Mouse (Mus musculus): ENCODE measurements around the gene Pank1.

Gene Pank1

GRCm38 (mm10) chr19:34879624-34880023 is 369 bp upstream of the Pank1 start:
- DNase-seq (ENCODE audit: low read depth, low spot score): no peak

DNA sequence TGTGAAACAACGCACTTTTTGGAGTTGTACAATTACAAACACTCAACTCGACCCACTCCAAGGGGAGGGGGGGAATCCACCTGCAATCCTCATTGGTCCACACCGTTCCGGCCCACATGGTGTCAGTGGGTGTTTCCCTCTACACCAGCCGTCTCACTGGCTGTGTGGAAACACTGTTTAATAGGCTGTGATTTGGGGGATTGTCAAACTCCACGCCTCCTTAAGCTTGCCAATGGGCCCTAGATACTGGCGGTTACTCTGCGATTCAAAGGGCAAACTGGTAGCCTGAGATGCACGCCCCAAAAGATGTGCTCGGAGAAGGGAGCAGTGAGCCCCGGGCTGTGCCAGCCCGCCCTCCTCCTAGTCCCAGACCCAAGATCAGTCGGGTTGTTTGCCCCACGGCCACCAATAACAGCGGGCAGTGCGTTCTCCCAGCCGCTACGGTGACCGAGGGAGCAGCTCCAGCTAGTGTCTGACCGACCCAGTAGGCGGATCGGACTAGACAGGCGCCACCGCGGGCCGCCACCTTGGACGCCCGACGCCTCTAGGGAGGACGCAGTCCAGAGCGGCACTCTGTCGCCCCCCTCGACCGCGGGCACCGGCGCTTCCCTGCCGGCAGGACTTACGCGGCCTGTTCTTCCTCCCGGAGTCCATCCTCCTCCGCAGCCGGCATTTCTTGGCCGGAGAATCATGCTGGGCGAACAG is 1.2 kb downstream of the Pank1 start:
- DNase-seq (ENCODE audit: low read depth, low spot score): no peak

DNA sequence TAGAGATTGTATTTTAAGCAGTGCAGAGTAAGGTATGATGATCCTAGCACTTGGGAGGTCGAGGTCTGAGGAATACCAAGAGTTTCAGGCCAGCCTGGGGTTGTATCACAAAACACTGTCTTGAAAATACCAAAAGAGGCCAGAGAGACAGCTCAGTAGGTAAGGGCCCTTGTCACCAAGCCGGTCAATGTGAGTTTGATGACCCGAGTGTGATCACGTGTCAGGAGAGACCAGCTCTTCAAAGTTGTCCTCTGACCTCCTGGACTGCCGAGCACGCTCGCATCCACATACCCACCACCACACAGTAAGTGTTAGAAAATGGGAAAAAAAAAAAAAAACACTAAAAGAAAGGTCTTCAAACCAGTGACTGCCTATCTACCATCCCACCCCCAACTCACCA is 2.6 kb downstream of the Pank1 start:
- no peak for DNase-seq (ENCODE audit: low read depth, low spot score)

GRCm38 (mm10) chr19:34869375-34869774 is 9.9 kb downstream of the Pank1 start:
- no peak for DNase-seq (ENCODE audit: low read depth, low spot score)

- no peak for DNase-seq (ENCODE audit: low read depth, low spot score)
Observed at GRCm38 (mm10) chr19:34868093-34868741, 11.0 kb downstream of the Pank1 start.

DNA sequence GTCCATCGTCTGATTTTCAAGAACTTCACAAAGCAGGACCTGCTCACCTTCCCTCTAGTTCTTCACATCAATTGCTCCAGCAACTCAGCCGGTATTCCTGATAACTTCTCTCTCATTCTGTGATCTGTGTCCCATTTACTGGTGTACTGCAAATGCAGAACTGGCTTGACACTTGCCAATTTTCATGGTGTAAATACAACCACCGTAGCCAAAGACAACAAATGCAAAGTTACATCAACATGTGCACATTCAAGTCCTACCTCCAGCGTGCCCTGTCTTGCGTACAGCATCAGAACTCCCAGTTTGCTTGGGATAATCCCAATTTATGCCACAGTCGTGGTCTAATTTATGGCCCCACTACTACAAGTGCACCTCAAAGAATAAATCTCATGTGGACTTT is 15.5 kb downstream of the Pank1 start:
- DNase-seq (ENCODE audit: low read depth, low spot score): no peak

DNA sequence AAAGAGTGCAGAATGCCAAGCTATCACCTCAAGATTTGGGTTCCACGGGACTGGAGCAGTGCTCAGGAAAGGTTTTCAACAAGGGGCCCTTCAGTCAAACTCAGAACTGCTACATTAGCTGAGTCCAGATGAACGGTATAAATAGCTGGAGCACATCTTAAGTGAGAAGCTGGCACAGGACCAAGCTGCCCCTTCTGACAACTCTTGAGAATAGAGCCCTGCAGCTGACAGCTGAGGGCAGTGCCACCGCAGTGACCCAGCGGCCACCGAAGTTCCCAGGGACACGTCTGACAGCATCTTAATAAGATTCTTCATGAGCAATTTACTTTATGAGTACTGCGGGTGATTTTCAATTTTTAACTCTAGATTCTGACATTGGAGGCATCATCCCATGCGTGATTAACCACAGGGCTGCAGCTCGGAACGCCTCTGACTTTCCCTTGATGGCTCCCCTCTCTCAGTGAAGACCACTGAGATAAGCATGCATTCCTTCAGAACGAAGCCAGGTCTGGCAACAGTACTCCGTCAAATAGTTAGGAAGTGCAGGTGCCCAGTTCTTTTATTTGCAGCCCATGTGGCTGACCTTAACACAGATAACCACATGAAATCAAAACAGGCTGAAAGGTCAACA is 23.1 kb downstream of the Pank1 start:
- no peak for DNase-seq (ENCODE audit: low read depth, low spot score)

GRCm38 (mm10) chr19:34851161-34851560 is 28.1 kb downstream of the Pank1 start:
- no peak for DNase-seq (ENCODE audit: low read depth, low spot score)

DNA sequence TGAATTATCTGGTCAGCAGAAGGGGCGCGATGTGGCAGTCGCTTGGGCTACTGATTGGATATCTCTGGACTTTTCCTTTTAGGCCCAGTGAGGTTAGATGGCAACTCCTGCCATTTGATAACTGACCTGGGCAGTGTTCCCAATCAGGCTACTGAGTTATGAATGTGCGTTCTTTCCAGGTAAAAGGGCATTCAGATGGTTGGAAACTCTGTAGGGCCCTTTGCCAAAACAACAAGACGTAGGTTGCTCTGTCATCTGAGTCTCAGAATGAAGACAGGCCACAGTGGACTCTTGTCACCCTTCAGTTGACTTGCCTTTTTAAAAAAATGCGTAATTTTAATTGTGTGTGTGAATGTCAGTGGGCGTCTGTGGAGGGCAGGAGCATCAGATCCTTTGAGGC is 29.8 kb downstream of the Pank1 start:
- no peak for DNase-seq (ENCODE audit: low read depth, low spot score)

- DNase-seq (ENCODE audit: low read depth, low spot score): no peak
Observed at GRCm38 (mm10) chr19:34848164-34848563, 31.1 kb downstream of the Pank1 start.

- no peak for DNase-seq (ENCODE audit: low read depth, low spot score)
Observed at GRCm38 (mm10) chr19:34847103-34847502, 32.2 kb downstream of the Pank1 start.

DNA sequence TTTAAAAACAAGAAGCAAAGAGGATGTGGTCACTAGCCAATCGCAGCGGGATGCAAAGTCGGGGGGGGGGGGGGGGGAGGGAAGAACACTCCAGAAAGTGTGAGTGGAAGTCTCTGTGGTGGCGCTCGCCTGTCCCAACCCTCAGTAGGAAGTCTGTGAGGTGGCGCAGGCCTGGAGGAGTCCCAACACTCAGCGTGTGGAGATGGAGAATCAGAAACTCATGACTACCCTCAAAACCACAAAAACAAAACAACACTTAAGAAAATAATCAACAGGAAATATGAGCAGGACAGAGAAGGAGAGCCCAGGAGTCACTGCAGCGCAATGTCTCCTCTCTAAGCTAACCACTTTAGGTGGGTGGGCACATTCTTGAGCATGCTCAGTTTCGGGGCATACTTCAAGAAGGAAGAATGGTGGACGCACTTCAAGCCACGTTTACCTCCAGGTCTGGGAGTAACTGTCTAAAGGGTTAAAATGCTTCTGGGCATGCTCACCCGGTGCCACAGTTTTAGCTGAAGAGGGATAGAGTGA is 32.7 kb downstream of the Pank1 start:
- DNase-seq (ENCODE audit: low read depth, low spot score): no peak

DNA sequence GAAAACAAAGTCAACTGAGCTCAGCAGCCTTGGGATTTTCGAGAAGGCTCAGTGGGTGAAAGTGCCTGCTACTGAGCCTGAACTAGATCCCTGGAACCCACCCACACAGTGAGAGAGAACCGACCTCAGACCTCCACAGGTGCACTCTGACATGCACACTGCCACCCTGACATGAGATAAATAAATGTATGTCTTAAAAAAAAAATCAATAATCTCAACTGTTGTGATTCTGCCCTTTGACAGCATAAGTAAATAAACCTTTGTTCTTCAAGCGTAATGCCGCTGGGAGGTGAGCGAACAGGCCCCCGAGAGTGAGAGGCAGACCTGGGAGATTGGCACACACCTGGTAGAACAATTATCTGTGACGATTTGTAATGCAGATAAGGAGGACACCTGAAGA is 33.2 kb downstream of the Pank1 start:
- no peak for DNase-seq (ENCODE audit: low read depth, low spot score)

DNA sequence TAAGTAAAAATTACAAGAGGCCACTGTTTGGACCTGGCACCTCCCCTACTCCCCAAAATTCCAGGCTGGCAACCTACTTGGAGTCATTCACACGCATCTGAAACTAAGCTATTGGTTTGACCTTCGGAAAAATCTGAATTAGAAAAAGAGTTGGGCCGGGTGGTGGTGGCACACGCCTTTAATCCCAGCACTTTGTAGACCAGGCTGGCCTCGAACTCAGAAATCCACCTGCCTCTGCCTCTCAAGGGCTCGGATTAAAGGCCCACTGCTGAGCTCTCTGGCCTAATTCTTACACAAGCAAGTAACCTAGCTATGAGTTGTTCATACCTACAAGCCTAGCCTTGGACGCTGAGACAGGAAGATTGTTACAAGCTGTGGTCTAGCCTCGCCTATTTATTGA is 33.9 kb downstream of the Pank1 start:
- DNase-seq (ENCODE audit: low read depth, low spot score): no peak

DNA sequence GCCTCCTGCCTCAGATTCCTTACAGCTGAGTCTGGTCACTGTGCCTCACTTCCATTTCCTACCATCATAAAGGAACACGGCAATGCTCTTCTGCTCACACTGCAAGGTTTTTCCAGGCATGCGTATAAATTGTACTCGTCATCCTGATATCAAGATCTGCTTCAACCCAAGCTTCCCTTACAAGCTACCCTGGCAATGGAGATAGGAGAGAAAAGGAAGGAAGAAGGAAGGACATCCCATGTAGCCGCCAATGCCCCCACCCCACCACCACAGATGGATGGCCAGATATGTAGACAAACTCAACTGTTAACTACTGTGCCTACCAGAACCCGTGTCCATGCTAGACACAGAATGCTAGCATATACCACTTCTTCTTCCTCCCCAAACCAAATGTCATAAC is 34.5 kb downstream of the Pank1 start:
- DNase-seq (ENCODE audit: low read depth, low spot score): no peak

GRCm38 (mm10) chr19:34844047-34844446 is 35.2 kb downstream of the Pank1 start:
- no peak for DNase-seq (ENCODE audit: low read depth, low spot score)

DNA sequence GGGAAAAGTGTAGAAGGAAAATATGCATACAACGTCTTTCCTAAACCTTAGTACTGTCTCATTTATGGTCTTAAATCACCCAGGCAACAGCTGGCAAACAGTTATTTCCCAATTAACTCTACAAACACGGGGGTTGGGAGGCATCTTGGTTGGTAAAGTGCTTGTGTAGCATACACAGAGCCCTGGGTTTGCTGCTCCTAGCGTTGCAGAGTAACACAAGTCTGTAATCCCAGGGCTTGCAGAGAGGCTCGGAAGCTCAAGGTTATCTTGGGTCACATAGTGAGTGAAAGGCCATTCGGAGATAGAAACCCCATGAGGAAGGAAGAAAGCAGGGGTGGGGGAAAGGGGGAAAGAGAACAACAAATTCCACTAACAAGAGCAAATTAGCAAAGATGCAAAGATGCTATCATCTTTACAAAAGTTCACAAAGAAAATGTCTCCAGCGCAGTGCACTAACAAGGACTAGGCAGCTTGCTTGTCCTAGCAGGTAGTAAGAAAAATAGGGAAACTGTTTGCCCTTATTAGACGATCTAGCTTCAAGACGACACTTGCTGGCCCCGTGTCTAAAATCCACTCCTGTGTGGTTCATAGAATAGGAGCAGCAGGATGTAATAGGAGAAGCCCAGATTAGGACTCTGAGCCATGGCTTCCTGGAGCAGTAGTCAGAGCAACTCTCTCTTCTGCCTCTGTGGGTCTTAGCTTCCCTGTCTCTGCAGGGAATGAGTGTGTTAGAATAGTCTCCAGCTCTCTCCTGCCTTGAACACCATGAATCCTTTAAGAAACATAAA is 37.3 kb downstream of the Pank1 start:
- DNase-seq (ENCODE audit: low read depth, low spot score): no peak

DNA sequence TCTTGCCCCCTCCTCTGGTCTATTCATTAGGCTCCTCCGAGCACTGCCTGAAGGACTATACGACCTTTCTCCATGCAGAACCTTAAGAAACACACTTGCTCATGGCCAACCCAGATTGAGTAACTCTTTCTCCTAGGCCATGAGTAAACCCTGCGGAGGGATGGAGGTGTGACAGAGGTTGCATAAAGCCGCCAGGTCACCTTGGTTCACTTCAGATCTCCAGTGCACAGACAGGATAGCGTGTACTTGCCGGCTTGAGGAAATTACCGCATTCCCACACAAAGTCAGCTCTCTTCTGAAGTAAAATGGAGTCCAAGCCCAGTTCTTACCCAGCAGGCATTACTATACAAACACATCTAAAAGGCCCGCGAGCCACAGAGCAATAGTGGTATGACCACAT is 40.6 kb downstream of the Pank1 start:
- no peak for DNase-seq (ENCODE audit: low read depth, low spot score)

- DNase-seq (ENCODE audit: low read depth, low spot score): no peak
Observed at GRCm38 (mm10) chr19:34831702-34832101, 47.6 kb downstream of the Pank1 start.

GRCm38 (mm10) chr19:34827916-34828635 is 51.2 kb downstream of the Pank1 start:
- no peak for DNase-seq (ENCODE audit: low read depth, low spot score)

GRCm38 (mm10) chr19:34827444-34827843 is 51.8 kb downstream of the Pank1 start:
- no peak for DNase-seq (ENCODE audit: low read depth, low spot score)

Measured in c-Kit-negative CD71-positive TER-119-positive erythroid progenitor cells, embryonic 14.5 days (primary cell).